Mouse (Mus musculus) thymus, adult 2 months (tissue): ENCODE results near the gene Gm44790.

Source experiments
- CTCF ChIP-seq: fragments of 200-500 bp; IDR thresholded peaks from 2 replicates; pipeline ENCODE4 v1.5.1; 2012; ENCODE audit warnings: mild to moderate bottlenecking, control low read depth, low read length, moderate library complexity, borderline replicate concordance; ENCODE audit not compliant: control insufficient read depth, poor library complexity, insufficient read depth; ENCODE audit errors: extremely low read depth
- POLR2A ChIP-seq: fragments of 200-500 bp; IDR thresholded peaks from 2 replicates; pipeline ENCODE4 v1.6.1; 2012; ENCODE audit warnings: mild to moderate bottlenecking, low read length, control low read depth, moderate library complexity; ENCODE audit not compliant: control insufficient read depth, poor library complexity, insufficient read depth; ENCODE audit errors: extremely low read depth

GRCm38 (mm10) chr6:86485943-86486640 lies 59.6 kb downstream of the Gm44790 start:
- no peak for TF ChIP-seq CTCF
- TF ChIP-seq POLR2A: no peak
